Mouse (Mus musculus) cerebellum, postnatal 10 days (tissue): ENCODE data around the gene Ripply1.
"Not testable (repeated sequence)": the region's sequence is repeated elsewhere in the genome, so short reads cannot be mapped to it uniquely, and the experiment has no call there.

ENCODE experiments used
- DNase-seq, 2 experiments: peaks; one replicate each; pipeline ENCODE4 v3.0.0; 2021; ENCODE audit warnings: mixed read lengths in 2 of 2

The Ripply1 gene

DNA sequence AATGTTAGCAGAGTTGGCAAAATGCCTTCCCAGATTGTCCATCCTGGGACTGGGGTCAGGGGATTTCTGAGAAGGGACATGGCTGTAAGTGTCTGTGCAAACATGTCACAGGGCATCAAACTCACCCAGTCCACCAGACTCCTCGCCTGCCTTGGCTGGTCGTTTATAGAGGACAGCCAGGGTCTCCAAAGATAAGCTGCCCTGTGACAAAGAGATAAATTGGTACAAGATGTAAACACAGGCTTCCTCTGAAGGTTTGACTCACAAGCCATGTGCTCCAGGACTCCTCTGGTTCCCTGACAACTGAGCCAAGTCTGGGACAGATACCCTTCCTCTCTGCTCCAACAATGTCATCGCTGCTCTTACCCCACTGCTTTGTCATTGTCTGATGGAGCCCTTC is 1.2 kb downstream of the Ripply1 start:
- DNase-seq, result no peak

GRCm38 (mm10) chrX:139779401-139779800 is 2.8 kb downstream of the Ripply1 start:
- DNase-seq, result peak; percentile 51 to 65

DNA sequence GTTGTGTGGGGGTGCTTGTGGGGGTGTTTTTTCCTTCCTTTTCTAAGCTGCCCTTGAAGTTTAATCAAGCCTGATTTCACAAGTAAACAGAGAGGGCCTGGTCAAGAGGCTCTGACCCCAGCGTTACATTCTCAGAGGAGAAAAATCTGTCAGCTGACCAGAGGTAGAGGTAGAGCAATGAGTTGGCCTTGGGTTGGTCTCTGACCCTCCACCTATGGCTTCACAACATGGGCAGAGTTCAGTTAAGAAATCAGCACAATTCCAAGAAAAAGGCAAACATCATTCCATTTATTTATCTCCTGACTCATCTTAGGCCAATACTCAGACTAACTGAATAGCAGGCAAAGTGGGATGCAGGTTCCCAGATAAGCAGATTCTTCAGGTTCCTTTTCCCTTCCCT is 3.3 kb downstream of the Ripply1 start:
- no peak for DNase-seq

- no peak for DNase-seq
These were observed 4.8 kb downstream of the Ripply1 start for GRCm38 (mm10) chrX:139777357-139777756.

DNA sequence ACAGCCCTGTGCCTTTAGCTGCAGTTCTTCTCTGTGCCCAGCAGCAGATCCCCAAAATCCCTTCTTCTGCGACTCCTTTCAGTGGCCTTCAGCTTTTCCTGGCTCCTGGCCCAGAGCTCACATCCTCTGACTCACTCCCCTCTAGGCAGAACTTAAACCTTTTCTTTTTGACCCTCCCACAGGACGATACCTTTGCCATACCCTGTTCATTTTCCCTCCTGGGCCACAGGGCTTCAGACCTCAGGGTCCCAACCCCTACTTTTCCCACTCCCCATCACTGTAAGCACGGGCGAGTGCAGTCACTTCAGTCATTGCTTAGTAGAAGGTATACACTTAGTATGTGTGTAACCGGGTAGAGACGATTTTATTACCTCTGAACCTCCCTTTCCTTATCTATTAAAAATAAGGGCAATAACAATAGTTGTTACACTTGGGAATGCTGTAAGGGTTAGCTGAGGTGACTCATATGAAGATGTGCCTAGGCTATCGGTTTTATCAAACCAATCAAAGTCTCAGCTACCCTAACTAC is 7.0 kb downstream of the Ripply1 start:
- no peak for DNase-seq

DNA sequence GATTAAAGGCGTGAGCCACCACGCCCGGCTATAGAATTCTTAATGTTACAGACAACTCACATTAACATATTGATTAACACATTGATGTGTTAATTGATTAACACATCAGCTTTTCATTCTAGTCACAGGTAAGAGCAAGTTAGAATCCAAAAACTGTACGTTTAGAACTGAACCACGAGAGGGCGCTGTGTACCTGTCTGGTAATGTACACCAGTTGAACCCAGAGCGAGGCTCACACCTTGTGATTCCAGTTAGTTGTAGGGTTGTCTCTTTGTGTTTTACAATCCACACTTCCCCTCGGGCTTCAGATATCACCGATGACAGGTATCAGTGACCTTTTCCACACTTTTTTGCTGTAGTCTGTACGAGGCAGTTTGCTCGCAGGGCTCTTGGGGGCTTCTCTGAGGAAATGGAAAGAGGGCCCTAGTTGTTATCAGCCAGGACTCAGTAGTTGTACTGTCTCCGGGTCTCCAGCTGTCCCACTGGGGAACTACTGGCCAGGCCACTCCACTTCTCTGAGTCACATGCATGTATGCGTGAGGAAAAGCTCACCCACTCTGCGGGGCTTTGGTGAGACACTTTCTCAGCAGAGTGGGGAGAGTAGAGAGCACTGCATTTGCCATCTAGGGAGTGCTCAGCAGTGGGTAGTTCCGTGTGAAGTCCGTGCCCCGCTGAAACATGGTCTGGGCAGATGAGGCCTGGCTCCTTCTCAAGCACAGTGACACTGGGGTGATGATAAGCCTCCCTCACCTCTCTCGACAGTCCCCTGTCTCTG is 7.7 kb downstream of the Ripply1 start:
- peak; percentile 73 to 80 for DNase-seq

DNA sequence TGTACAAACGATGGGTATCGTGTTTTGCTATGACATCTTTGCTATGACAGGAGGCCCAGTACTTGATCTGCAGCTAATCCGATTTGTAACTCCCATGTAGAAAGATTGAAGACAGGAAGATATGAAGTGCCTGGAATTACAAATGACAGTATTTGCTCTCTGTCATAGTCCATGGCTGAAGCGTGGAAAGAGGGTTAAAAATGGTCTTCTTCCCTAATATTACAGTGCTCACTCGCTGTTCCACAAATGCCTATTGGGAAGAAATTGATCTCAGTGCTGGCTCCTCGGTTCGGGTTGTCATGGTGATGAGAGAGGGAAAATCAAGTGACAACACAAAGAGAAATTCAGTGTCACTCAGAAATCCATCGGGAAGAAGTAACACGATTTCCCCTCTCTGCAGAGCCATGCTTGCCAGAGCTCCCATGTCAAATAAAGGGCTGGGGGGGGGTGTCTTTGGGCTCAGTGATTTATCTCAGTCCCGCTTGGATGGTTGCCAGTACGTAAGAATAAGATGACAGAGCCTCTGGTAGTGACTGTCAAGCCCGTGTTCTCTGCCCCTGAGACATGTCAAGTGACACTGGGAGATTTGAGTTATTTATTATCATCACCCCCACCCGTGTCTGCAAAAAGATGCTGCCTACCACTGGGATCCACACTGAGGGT is 12.0 kb downstream of the Ripply1 start:
- DNase-seq, result no peak

DNA sequence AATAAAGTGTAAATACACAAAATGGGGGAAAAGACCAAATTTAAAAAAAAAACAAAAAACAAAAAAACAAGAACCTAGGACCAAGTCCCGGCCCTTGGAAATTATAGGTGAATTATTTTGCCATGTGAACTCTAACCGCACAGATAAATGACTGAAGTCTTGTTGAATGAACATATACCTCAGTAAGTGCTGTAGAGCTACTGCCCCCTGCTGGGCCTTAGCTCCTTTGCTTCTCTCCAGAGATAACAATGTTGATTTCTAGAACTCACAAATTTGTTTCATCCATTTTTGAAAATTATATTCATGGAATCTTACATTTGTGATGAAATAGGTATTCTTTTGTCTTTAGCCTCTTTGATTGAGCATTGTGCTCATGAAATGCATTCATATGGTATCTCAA is 19.6 kb downstream of the Ripply1 start:
- peak; percentile 21 to 41 for DNase-seq

DNA sequence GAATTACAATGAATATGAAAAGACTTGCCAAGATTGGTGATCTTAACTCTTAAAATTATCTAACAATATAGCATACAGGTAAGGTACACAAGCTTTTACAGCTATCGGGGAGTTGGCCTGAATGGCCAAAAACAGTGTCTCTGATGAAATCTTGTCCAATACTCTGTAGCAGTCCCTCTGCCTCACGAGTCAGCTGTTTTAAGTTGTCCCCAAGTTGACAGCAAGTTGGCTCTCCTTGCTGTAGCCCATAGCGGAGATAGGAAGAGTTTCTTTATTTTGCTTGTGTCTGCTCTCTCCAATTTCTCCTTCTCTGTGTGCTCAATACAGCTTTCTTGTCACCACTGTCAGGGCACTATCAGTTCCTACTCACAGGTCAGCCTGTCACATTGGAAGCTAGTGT is 23.5 kb downstream of the Ripply1 start:
- DNase-seq, result not testable (repeated sequence)

DNA sequence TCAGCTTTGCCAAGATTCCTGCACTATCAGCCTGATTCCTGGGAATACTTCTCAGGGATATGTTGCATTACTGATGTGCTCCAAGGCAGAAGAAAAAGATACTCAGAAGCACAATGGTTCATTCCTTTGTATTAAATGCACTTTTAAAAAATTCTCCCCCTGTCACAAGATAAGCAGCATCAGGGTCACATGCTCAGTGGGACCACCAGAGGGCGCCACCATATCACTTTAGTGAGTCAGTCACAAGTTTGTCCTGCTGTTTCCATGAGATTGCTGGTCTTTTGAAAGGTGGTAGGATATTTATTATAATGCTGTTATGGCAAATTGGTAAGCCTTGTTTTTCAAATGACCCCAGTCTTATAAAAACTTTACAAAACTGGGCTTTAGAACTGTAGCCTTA is 30.3 kb downstream of the Ripply1 start:
- peak; percentile 82 to 84 for DNase-seq

DNA sequence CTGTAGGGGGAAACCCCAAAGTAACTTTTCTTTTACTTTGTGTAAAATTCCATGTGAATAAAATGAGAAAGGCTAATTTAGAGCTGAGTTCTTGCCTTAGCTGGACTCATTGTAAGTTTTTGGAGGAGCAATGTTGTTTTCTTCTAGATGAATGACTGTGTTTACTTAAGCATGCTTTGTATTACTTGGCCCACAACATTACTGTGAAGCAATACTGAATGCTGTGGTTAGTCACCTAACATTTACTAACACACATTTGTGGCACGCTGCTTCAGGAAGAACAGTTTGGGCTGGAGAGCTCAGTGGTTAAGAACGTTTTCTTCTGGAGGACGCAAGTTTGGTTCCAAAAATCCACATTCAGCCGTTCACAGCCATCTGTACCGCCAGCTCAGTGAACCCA is 45.1 kb downstream of the Ripply1 start:
- no peak for DNase-seq

DNA sequence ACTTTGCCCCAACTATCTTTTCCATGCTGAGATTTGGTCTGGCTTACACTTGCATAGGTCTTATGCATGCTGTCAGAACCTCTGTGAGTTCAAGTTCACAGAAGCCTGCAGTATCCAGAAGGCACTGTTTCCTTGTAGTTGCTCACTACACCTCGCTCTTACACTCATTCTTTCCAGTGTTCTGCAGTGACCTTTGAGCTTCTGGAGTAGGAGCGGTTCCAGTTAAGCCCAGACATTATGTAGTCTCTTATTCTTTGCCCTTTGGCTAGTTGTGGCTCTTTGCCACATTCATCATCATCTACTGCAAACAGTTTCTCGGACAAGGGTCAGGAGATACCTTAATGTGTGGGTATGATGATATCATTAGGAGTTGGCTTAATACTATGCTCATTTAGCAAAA is 51.6 kb downstream of the Ripply1 start:
- no peak for DNase-seq
